Mouse (Mus musculus) frontal cortex, postnatal 36 days (tissue): ENCODE data around the gene Stim1.
"Not testable (repeated sequence)": the region's sequence is repeated elsewhere in the genome, so short reads cannot be mapped to it uniquely, and the experiment has no call there.

ENCODE experiments used
- DNase-seq, 2 experiments: peaks; one replicate each; pipeline ENCODE4 v3.0.0; 2022; ENCODE audit warnings: low spot score in 2 of 2

Stim1 gene

GRCm38 (mm10) chr7:102442432-102442831 is 174.8 kb downstream of the Stim1 start:
- DNase-seq, result no peak

- DNase-seq, result no peak
Observed at GRCm38 (mm10) chr7:102444301-102444700, 176.7 kb downstream of the Stim1 start.

GRCm38 (mm10) chr7:102446438-102446837 is 178.8 kb downstream of the Stim1 start:
- DNase-seq, result no peak

- no peak for DNase-seq
Observed at GRCm38 (mm10) chr7:102458618-102459380, 191.2 kb downstream of the Stim1 start.

- no peak for DNase-seq
Observed at GRCm38 (mm10) chr7:102467566-102467965, 200.0 kb downstream of the Stim1 start.

GRCm38 (mm10) chr7:102472675-102473074 is 205.1 kb downstream of the Stim1 start:
- no peak for DNase-seq

- DNase-seq, result no peak
Observed at GRCm38 (mm10) chr7:102476601-102477000, 209.0 kb downstream of the Stim1 start.

GRCm38 (mm10) chr7:102477377-102477776 is 209.8 kb downstream of the Stim1 start:
- no peak for DNase-seq

- DNase-seq, result no peak
Observed at GRCm38 (mm10) chr7:102478425-102478824, 210.8 kb downstream of the Stim1 start.

GRCm38 (mm10) chr7:102478926-102479325 is 211.3 kb downstream of the Stim1 start:
- DNase-seq, result no peak

- DNase-seq, result no peak
Observed at GRCm38 (mm10) chr7:102479368-102480078, 211.9 kb downstream of the Stim1 start.

- no peak for DNase-seq
Observed at GRCm38 (mm10) chr7:102480821-102481220, 213.2 kb downstream of the Stim1 start.

GRCm38 (mm10) chr7:102481579-102481978 is 214.0 kb downstream of the Stim1 start, which contains the start of gene Olfr543:
Gene Olfr543, minus strand, starts transcription at chr7:102481679.
- no peak for DNase-seq

GRCm38 (mm10) chr7:102483665-102484064 is 216.1 kb downstream of the Stim1 start:
- no peak for DNase-seq

- DNase-seq, result not testable (repeated sequence)
Observed at GRCm38 (mm10) chr7:102484766-102485165, 217.2 kb downstream of the Stim1 start.

GRCm38 (mm10) chr7:102486105-102486504 is 218.5 kb downstream of the Stim1 start:
- DNase-seq, result no peak
